Mouse (Mus musculus) c-Kit-negative CD71-positive TER-119-positive erythroid progenitor cells, embryonic 14.5 days (primary cell): ENCODE measurements around the gene Maats1.
"Not testable (repeated sequence)": the region's sequence is repeated elsewhere in the genome, so short reads cannot be mapped to it uniquely, and the experiment has no call there.

ENCODE experiments used
- DNase-seq: peaks from one replicate; pipeline ENCODE4 v3.0.0-alpha.2; 2013; ENCODE audit warnings: low read depth, low spot score

The Maats1 gene

DNA sequence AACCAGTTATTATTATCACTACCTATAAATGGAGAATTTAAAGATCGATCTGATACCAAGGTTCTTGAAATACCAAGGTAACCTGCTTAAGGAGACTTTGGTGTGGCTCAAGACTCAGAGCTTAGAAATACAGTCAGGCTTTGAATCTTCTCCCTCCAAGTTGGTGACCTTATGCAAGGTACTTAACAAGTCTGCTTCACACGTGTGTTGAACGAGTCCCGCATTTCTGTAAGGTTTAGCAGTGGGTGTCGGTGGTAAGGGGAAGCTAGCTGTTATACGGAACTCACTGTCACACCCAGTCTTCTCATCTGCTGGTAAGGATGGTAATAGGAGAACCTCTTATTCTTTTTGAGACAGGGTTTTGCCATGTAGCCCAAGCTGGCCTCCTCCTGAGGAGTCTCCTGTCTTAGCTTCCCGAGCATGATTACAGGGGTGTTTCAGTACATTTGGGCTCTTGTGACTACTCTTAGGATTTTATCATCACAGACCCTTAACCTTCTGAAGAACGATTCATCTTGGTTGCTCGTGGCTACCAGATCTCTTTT is 6.3 kb upstream of the Maats1 start:
- no peak for DNase-seq

DNA sequence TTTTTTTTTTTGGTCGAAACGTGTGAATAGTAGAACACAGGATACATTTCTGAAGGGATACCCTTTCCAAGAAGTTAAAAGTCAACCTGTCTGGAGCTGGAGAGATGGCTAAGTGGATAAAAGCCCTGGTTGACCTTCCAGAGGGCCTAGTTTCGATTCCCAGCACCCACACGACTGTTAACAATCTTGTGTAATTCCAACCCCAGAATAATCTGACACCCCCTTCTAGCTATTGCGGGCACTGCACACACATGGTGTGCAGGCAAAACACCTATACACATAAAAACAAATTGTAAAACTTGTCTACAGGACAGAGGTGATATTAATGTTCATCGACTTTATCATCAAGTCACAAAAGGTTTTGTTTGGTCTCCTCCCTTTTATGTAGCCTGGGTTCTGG is 5.6 kb upstream of the Maats1 start:
- DNase-seq = no peak

DNA sequence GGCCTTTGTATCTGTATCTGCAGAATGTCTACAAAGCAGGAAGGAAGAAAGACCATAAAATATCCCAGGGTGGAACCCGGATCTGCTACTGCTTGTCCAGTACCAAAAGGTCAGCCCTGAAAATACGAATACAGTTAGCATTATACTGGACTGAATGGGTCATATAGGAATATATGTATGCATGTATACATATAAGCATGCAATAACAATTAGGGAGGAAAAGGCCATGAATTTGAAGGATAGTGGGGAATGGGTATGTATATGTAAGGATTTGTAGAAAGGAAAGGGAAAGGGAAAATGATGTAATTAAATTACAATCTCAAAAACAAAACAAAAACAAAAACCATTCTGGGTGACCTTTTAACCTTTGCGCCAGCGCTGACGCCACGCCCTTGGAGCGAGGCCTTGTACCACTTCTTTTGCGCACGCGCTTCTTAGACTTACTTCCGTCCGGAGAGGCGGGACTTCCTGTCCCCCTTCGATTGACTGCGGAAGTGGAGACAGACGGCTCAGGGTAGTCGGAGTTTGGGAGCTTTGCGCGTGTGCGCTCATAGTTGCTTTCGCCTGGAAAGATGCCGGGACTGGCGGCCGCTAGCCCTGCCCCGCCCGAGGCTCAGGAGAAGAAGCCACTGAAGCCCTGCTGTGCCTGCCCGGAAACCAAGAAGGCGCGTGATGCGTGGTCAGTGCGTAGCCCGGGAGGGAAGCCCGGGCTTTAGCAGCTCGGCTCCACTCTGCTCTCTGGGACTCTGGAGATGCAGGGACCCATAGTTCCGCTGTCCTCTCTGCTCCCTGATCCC is 4.8 kb upstream of the Maats1 start, which contains the start of the genes Cox17 and Gm21987:
Gene Cox17, plus strand, starts transcription at position 463 of the 797 bp plus-strand sequence.
Gene Gm21987, plus strand, starts transcription at position 512 of the 797 bp plus-strand sequence.
- DNase-seq = peak; percentile 88

DNA sequence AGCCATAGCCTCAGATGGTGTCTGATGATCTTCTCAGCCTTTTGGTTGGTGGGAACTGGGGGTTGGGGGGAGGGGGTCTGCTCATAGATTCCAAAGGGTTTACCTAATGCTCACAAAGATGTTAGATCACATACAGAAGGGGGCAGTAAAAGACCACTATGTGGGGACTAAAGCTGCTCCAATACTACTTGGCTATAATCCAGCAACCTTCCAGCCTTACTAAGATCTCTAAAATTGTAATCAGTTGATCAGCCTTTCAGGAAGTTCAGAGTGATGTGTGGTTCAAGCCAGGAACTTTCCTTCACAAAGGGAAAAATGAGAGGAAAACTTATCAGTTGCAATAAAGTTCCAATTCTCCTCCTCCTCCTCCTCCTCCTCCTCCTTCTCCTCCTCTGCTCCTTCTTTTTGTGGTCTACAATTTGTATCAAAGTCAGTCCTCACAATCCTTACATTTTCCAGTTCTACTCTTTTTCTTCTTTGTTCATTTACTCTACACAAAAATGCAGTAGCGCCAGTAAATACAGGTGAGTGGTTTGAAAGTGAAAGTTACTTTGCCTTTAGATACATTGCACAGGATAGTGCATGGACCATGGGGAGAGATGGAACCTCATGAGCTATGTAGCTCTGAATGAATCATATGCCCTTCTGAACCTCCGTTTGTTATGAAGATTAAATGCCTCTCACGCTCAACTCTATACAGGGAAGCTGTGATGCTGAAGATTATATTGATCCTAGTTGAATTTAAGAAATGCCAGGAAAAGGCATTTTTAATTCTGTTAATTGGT is 3.2 kb upstream of the Maats1 start:
- DNase-seq = no peak

DNA sequence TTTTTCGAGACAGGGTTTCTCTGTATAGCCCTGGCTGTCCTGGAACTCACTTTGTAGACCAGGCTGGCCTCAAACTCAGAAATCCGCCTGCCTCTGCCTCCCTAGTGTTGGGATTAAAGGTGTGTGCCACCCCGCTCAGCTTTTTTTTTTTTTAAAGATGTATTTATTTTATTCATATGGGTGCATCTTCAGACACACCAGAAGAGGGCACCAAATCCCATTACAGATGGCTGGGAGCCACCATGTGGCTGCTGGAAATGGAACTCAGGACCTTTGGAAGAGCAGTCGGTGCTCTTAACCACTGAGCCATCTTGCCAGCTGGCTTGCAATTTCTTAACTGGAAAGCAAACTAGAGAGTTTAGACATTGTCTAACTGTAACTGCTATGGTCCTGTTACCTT is 3.9 kb downstream of the Maats1 start:
- not testable (repeated sequence) for DNase-seq

DNA sequence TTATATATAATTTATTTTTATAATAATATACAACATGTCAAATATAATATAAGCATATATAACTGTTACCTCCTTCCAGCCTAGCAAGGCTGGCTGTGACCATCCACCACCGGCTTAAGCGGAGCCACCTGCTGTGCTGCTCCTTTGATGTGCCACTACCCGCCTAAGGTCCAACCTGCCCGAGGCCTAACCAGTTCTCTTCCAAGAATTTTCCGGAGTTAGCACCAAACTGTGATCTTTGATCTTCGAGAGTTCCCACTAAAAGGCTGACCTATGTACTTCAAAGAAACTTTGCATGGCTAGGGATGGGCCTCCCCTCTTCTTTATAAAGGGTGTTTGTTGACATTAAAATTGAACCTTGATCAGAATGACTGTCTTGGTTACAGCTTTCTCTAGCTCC is 7.5 kb downstream of the Maats1 start:
- DNase-seq = no peak

DNA sequence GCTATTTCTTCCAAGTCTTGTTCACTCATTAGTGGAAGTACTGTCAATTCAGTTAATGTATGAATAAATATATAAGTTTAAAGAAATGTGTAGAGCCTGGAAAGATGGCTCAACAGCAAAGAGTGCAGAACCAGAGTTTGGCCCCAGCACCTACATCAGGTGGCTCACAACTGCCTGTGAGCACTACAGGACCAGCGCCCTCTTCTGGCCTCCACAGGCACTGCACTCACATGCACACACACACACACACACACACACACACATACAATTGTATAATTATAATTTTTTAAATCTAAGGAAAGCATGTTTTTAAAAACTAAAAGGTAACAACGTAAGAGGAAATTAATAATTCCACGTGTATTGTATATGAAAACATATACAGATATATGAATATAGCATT is 12.6 kb downstream of the Maats1 start:
- no peak for DNase-seq

DNA sequence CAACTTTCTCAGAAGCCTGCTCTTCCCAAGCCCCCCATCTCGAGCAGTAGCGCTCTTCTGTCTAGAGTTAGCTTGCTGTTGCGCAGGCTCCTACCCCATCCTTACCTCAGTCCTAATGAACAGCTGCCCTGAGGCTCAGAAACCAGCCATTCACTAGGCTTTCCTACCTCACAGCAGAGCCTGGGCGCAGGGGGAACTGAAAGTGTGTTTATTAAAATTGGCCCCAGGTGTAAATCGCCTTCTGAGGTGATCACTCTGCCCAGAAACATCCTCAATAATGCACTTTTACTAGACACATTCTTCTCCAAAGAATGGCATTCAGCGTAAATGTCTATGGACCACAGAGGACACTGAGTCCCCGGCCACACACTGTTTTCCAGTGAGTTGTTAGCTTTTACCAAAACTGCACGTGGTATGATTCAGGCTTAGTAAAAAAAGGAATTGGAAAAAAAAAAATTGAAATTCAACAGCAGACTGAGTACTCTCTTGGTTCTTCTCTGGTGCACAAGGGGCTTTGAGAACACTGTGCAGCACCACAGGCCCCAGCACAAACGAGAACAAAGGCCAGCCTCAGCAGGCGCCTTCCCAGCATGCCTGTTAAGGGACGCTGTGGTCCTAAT is 15.1 kb downstream of the Maats1 start:
- no peak for DNase-seq

DNA sequence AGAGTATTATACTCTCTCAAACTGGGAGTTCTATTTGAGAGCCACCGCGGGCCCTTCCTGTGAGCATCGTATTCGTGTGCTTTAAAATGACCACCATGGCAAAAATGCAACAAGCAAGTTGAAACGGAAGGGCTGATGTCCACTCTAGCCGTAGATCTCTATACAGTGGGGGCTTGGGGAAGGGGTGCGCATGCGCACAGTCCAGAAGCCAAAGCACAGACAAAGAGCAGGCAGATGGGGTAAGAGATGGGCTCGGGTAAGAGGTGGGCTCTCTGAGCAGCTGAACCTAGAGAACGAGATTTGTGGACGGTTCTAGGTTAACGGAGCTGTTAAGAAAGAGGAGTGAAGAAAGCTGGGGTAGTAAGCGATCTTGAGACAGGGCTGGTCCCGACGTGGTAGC is 17.6 kb downstream of the Maats1 start:
- DNase-seq = no peak

DNA sequence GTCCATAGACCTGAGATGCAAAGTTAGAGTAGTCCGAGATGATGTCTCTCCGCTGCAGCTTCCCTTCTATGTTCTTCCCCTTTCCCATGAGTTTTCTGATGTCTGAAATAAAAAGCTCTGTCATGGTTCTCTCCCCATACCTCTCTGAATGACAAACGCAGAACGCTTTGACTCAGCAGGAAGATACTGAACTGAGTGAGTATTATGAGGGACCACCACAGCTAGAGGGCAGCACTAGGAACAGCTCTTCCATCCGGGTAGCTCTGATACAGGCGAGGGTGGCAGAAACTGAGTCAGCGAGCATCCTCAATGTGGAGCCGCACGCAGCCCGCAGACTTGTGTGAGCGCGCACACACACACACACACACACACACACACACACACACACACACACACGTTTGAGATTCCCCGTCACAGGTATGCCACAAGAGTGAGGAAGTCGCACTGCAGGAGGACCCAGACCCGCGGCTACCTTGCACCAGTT is 20.4 kb downstream of the Maats1 start:
- DNase-seq = peak; percentile 16

DNA sequence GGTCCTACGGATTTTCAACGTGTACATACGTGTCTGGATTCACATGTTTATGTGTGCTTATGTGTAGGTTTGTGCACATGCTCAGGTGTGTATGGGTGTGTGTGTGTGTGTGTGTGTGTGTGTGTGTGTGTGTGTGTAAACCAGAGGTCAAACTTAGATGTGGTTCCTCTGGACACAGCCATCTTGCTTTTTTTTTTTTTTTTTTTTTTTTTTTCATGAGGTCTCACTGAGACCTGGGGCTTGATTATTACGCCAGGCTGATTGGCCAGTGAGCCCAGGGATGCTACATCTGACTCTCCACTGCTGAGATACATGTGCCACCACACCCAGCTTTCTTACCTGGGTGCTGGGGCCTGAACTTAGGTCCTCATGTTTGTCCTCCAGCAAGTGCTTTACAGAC is 22.9 kb downstream of the Maats1 start:
- DNase-seq = no peak

DNA sequence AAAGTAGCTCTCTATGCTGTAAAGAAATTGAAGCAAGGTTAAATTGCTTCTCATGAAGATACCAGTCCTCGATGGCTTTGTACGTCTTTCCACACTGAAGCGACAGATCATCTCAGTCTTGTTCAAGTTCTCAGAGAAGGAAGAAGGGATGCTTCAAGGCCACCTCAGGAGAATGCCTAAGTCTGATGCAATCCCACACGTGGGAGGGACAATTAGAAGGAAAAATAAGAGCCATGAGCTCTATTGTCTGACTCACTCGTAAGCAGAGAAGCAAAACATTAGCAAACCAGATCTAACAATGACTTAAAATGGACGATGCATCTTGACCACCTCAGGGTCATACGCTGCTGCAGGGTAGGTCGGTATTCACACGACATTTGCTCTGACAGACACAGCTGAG is 23.5 kb downstream of the Maats1 start:
- no peak for DNase-seq

DNA sequence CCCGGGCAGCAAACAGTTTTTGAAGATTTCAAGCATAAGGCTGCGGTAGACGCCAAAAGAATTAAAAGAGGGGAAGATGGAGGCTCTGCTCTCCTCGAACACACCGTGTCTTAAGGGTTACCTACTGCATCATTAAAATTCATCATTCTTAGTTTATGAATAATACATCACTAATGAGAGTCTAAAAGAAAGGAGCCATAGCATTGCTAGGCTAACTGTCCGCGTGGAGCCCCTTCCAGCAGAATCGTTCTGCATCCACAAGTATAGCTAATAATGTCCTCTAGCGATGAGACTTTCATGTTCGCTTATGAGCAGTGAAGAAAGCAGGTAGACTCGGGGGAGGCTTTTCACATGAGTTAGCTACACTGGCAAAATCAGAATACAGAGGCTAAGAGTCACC is 33.7 kb downstream of the Maats1 start:
- no peak for DNase-seq

DNA sequence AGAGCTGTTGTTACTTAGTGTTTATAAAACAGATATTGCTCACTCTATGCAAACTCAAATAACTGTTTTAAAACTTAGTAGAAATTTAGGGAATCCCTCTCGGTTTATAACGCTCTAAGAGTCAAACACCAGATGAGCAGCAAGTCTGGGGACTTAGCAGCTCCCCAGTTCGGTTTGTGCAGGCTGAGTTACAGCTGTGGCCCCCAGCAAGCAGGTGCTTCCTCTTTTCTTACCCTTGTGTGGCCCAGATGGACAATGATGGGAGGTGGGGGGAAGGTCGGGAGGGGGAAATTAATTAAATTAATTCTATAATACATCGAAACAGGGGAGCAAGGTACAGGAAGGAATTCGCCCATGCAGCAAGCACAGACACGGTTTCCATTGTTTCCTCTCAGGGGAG is 34.3 kb downstream of the Maats1 start:
- DNase-seq = no peak

DNA sequence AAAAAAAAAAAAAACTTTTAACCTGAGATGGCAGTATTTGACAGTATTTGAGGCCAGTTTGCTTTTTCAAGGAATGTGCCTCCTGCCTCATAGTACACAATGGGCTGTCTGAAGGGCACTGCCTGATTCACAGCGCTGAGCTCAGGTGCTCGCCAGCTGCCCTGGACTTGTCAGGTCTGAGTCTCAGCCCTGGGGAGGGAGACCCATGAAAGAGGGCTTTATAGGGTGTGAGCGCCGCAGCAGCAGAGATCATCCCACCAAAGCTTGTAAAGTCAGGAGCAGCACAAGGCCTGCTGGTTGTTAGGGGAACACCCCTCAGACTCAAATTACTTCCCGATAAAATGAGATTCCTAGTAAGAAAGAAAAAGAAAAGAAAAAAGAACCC is 34.7 kb downstream of the Maats1 start:
- DNase-seq = no peak

DNA sequence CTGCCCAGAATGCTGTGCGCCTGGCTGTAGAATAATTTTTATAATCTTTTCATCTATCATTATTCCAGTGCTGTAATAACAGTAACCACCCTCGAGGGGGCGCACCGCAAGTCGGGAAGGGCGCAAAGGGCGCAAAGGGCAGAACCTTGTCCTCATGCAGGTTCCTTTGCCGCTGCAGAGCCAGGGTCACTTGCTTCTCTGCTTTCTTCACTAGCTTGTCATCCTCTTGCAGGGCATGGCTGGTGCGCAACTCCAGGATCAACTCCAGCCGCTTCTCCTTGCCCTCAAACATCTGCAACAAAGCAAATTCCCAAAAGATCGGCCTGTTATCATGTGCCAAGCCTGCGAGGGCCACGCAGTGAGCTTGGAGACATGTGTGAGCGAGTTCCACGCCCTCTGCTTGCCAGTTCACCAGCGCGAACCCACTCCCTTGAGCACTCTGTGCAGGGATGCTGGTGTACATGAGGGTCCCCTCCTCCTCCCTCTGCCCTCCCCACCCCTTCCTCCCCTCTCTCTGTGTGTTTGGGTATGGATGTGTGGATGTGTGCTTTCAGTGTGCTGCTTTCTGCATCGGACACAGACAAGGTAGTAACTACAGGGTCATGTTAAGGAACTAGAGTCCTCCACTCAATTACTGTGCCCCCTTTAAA is 35.2 kb downstream of the Maats1 start:
- no peak for DNase-seq

DNA sequence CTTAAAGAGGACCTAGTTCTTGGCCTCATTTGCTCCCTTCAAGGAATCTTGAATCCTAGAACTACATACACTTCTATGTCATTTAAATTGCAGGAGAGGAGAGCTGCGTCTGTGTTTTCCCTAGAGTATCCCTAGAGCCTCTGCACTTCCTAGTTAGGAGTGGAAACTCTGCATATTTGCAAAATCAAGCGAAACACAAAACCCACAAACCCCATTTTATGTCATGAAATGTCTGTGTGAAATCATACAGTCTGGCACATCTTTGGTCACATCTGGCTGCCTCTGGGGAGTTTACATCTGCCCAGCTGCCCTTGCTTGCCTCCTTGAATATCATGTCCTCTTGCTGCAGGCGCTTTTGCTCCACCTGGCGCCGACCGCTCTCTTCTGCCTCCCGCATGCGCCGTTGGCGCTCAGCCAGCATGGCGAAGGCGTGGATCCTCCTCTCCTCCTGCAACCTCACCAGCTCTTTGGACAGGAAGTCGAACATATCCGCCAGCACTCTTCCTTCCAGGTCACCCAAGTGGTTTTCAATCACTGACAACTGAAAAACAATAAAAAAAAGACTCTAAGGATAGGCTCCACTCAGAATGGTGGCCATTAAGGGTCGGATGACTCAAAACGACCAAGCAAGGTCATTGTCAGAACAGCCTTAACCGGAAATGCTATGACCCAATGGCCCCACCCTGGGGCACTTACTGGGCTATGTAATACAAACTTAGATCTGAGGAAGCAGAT is 37.3 kb downstream of the Maats1 start:
- no peak for DNase-seq

DNA sequence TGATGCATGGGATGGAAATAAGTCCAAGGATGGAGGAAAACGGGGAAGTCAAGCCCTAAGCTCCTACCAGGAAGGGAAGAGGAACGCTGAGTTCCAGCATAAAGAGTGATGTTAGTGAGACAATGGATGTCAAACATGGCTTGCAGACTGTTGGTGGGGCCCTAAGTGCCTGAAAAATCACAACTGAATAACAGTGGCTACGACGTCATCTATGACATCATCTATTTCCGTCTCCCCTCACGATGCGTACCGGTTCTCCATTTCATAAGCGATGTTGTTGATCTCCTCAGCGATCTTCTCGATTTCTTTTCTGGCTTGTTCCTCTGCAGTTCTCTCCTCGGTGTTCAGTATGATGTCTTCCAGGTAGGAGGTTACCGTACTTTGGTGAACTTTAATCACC is 39.6 kb downstream of the Maats1 start:
- DNase-seq = no peak

DNA sequence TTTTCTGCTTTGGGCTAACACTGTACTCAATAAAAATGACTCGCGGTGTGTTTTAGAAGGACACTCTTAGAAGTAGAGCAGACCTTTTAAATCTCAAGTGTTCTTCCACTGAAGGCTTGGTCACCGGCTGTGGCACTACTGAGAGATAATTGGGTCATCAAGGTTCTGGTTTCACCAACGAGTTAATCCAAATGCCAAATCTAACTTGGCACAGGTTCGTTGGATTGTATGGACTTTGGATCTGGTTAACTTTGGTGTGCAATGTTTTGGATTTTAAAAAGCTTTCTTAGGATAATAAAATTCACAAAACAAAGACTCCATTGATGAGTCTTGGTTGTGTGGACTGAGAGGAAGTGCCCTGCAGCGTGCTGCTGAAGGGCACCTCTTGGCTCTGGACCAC is 43.5 kb downstream of the Maats1 start:
- DNase-seq = no peak

DNA sequence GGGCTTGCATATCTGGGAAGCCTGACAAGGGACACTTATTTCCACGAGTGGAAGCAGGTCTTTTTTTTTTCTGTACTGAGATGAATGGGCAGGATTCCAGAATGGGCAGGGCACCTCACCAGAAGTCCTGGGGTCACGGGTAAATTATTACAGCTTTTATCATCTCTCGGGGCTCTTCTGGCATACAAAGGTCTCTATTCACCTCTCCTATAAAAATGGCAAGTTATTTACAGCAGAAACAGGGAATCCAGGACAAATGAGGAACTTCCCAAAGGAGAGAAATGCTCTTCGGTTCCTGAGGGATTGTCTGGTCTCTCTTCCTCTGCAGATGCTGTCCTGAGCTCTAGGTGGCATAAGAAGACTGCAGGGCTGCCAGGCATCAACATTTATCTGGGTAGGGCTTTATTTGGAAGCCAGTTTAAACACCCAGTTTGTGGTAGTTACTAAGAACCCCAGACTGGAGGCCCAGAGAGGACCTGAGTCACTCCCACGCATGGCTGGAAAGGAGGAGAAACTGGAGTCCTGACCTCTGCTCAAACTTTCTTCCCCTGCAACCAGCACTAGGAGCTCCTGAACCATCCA is 46.5 kb downstream of the Maats1 start:
- no peak for DNase-seq
